Mouse (Mus musculus) spleen, postnatal 14 days (tissue): ENCODE data around the gene Ugt1a6b.
"Not testable (repeated sequence)": the region's sequence is repeated elsewhere in the genome, so short reads cannot be mapped to it uniquely, and the experiment has no call there.

Experiments
- DNase-seq, 2 experiments: peaks; one replicate each; pipeline ENCODE4 v3.0.0; 2021 to 2022; ENCODE audit warnings: low spot score in 2 of 2

Gene Ugt1a6b

GRCm38 (mm10) chr1:88199996-88200395 lies 96.9 kb downstream of the Ugt1a6b start:
- DNase-seq = no peak

- no peak for DNase-seq
These were observed 97.4 kb downstream of the Ugt1a6b start, which contains the start of gene Ugt1a2 for GRCm38 (mm10) chr1:88200456-88200855. Ugt1a2 (plus strand) TSS chr1:88200601.

GRCm38 (mm10) chr1:88205294-88205922 lies 102.4 kb downstream of the Ugt1a6b start, which contains the start of gene Dnajb3:
Dnajb3 (minus strand) TSS chr1:88205782.
- peak; percentile 73 for DNase-seq

- DNase-seq = no peak
These were observed 103.9 kb downstream of the Ugt1a6b start for GRCm38 (mm10) chr1:88206843-88207479.

GRCm38 (mm10) chr1:88211812-88212211 lies 108.8 kb downstream of the Ugt1a6b start, which contains the start of gene Ugt1a1:
Ugt1a1 (plus strand) TSS chr1:88211959.
- no peak for DNase-seq

- DNase-seq = no peak
These were observed 109.4 kb downstream of the Ugt1a6b start for GRCm38 (mm10) chr1:88212341-88213045.

GRCm38 (mm10) chr1:88213061-88213460 lies 110.0 kb downstream of the Ugt1a6b start:
- DNase-seq = no peak

GRCm38 (mm10) chr1:88213766-88214461 lies 110.9 kb downstream of the Ugt1a6b start:
- DNase-seq = no peak

- DNase-seq = no peak
These were observed 111.5 kb downstream of the Ugt1a6b start for GRCm38 (mm10) chr1:88214462-88214952.

- no peak for DNase-seq
These were observed 112.7 kb downstream of the Ugt1a6b start for GRCm38 (mm10) chr1:88215466-88216380.

GRCm38 (mm10) chr1:88216551-88216950 lies 113.5 kb downstream of the Ugt1a6b start:
- no peak for DNase-seq

- DNase-seq = no peak
These were observed 114.1 kb downstream of the Ugt1a6b start for GRCm38 (mm10) chr1:88217144-88217543.

GRCm38 (mm10) chr1:88217576-88217975 lies 114.5 kb downstream of the Ugt1a6b start:
- no peak for DNase-seq

- DNase-seq = no peak
These were observed 115.0 kb downstream of the Ugt1a6b start for GRCm38 (mm10) chr1:88218051-88218450.

- DNase-seq = no peak
These were observed 115.5 kb downstream of the Ugt1a6b start for GRCm38 (mm10) chr1:88218591-88218990.

- no peak for DNase-seq
These were observed 116.0 kb downstream of the Ugt1a6b start for GRCm38 (mm10) chr1:88219054-88219453.

- peak in 1 of 2 experiments; percentile 1 for DNase-seq
These were observed 117.3 kb downstream of the Ugt1a6b start for GRCm38 (mm10) chr1:88220336-88220735.

GRCm38 (mm10) chr1:88222216-88222615 lies 119.2 kb downstream of the Ugt1a6b start:
- DNase-seq = no peak

GRCm38 (mm10) chr1:88223011-88223515 lies 120.0 kb downstream of the Ugt1a6b start:
- not testable (repeated sequence) for DNase-seq

- peak in 1 of 2 experiments; percentile 9 for DNase-seq
These were observed 120.5 kb downstream of the Ugt1a6b start for GRCm38 (mm10) chr1:88223591-88223990.
